Mouse (Mus musculus) urinary bladder, postnatal 36 days (tissue): Measurements from ENCODE around the gene Aunip.

ENCODE experiments used
- DNase-seq, 2 experiments: peaks; one replicate each; pipeline ENCODE4 v3.0.0; 2022; ENCODE audit warnings: low spot score in 2 of 2, mixed read lengths in 1 of 2

Gene Aunip

DNA sequence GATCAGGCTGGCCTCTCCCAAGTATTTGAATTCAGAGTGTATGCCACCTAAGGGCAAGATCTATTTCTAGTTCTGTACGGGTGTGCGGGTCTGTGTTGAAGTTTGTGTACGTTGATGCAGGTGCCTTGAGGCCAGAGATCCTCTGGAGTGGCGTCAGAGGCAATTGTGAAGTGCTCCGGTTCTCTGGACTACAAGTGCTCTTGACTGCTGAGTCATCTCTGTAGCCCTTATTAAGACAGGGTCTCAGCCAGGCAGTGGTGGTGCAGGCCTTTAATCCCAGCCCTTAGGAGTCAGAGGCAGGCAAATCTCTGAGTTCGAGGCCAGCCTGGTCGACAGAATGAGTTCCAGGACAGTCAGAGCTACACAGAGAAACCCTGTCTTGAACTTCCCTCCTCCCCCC lies 4.8 kb downstream of the Aunip start:
- DNase-seq: no peak

DNA sequence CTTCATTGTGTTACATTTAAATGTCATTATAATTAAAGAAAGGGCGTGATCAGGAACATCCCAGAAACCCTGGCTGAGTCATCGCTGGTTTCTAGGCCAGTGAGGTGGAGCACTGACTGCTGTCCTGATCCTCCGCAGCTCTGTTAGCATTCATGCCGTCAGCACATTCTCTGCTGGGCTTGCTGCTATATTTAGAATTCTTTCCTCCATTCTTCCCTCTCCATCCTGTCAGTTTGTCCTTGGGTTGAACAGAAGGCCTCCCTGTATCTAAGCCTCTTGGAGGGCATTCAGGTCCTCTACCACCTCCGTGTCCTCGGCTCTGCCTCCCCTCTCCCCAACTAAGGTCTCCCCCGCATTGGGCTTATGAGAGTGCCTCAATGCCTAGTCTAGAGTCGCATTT lies 6.2 kb downstream of the Aunip start:
- no peak for DNase-seq

DNA sequence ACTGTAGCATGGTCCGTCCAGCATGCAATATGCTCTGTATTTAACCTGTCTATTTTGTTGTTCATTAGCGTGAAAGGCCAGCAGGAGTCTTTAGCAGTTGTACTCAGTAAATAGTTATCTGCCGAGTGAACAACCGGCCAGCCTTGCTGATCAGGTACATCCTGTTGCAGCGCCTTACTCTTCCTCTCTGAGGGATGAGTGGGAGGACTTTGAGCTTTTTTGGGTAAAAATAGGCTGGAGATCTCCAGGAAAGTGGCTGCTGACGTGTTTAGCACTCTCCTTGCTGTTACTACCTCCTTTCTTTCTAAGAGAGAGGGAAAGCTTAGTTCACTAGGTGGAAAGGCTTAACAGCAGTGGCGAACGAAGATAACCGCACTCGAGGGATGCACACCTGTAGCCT lies 6.9 kb downstream of the Aunip start:
- DNase-seq: no peak

DNA sequence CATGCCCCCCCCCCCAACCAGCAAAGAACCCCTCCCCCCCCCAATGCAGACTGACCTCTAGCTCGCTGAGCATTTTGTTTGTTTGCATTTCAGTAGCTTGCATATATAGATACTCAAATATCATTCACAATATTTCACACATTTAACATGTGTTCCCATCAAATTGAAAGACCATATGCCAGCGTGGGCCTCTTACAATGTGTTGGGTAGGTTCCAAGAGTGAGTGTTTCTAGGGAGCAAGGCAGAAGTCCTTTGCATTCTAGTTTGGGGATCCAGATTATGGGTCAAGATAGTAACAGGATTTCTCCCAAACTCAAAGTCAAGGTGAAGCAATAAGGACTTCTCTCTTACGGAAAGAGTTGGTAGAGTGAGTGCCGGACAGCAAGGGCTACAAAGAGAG lies 7.7 kb downstream of the Aunip start:
- DNase-seq: no peak

DNA sequence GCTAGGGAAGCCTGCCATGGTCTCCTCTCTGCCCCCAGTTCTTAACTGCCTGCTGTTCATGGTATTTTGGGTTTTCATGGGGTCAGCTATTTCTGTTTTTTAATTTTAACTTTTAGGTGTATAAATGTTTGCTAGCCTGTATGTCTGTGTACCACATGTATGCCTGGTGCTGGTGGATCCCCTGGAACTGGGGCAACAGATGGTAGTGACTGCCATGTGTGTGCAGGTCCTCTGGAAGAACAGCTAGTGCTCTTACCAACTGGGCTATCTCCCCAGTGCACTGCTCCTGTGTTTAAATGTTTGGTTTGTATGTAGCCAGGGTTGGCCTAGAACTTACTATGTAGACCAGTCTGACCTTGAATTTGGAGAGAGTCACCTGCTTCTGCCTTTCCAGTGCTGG lies 8.5 kb downstream of the Aunip start:
- DNase-seq: no peak

DNA sequence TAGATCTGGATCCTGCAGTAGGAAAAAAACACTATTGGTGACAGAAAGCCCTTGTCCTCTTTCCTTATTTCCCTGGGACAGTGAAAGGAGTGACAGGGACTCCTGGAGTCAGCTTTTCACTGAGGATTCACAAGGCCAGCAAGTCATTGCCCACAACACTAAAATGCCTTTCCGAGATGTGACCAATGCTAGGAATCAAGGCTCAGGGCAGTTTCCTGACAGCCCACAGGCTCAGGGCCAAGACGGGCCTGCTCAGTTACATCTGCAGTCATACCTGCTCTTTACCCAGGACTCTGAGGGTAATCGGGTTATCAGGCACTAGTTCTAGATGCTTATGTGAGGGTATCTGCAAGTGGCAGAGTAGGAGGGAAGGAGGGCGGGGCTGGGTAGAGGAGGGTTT lies 12.6 kb downstream of the Aunip start:
- DNase-seq: no peak

DNA sequence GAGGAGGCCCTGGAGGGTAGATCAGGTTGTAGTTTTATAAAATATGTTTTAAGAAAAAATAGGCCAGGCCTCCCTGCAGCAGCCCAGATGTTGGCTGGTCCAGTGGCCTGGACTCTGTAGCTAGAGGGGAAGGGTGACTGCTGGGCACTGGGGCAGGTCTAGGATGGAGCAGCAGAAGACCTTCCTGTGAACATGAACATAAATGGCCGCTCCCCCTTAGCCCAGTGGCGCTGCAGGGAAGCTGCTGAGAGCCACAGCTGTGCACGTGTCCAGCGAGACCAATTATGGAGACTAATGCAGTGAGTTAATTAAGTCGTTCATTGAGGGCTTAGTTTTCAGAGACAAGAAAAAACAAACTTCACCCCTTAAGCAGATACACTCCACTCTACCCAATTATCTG lies 15.0 kb downstream of the Aunip start:
- DNase-seq: no peak

DNA sequence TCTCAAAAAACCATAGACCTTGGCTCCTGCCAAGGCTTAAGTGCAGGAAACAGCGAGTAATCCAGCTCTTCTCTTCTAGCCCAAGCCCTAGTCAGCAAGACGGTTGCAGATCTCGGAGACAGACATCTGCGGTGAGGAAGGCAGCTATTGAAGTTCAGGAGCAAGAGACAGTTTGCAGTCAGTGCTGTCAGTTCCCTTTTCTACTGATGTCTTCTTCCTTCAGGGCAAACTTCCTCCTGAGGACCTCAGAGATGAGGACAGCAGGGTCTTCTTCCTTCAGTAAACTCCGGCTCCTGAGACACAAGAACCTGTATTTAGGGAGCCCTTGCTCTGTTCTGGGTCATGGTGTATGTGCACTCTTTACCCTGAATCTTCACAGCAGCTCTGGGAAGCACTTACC lies 15.4 kb downstream of the Aunip start:
- DNase-seq: no peak

DNA sequence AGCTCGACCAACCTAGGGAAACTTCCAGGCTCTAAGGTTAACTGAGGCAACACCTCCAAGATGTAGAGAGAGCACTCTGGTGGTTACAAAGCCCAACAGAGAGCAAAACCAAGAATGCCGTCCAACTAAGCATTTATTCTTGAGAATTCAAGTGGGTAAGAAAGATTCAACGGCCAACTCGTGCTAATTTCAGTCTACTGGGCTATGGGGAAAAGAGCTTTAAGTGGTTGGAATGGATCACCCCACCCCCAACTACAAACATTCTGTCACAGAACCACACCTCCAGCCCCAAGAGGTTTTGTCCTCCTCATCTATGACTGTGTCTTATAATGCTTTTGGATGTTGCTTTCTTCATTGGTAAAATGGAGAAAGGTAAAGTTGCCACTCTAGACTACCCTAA lies 22.1 kb downstream of the Aunip start:
- DNase-seq: no peak

DNA sequence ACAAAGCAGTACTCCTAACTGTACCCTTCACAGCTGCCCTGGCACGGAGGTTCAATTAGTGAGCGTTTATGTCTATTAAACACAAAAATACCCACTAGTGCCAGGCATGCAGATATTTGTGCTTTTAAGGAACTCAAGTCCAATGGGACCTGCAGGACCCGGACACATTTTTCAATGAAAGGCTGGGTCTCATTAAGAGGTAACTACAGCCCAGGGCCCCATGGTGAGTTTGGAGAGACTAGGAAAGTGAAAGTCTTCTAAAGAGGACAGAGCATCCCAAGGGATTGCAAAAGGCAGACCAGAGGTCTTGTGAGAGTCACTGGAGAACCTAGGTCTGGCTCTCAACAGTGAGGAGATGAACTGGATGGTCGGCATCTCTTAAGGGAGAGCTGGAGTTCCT lies 22.6 kb downstream of the Aunip start:
- DNase-seq: no peak

DNA sequence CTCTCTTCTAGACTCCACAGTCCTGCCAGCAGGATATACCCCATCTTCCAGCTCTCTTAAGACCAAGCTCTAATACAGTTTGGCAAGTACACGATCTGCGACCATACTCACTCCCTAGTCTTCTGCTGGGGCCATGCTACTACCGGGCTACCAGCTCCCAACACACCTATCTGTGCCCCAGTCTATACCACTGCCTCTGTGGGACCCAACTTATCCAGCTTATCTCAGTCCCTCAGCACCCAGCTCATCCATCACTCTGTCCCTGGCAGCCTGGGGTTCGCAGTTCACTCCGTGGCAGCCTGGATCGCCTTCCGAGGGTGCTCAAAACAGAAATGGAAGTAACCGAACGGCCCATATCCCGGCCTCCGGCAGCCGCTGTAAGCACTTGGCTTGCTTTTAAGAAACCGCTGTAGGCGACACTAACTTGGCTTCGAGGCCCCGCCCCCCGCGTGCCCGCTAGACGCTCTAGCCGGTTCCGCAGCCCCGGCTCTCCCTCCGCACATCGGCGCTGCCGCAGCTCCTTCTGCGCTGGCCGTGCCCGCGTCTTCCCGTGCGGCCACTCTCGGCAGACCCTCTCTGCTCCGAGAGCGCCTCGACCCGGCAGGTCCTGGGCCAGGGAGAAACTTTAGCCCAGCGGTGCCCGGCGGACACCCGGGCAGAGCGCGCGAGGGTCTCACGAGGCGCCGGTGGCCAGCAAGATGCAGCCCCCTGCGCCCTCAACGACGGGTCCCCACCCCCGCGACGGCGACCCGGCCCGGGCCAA lies 23.5 kb downstream of the Aunip start:
- peak; percentile 53 to 73 for DNase-seq

DNA sequence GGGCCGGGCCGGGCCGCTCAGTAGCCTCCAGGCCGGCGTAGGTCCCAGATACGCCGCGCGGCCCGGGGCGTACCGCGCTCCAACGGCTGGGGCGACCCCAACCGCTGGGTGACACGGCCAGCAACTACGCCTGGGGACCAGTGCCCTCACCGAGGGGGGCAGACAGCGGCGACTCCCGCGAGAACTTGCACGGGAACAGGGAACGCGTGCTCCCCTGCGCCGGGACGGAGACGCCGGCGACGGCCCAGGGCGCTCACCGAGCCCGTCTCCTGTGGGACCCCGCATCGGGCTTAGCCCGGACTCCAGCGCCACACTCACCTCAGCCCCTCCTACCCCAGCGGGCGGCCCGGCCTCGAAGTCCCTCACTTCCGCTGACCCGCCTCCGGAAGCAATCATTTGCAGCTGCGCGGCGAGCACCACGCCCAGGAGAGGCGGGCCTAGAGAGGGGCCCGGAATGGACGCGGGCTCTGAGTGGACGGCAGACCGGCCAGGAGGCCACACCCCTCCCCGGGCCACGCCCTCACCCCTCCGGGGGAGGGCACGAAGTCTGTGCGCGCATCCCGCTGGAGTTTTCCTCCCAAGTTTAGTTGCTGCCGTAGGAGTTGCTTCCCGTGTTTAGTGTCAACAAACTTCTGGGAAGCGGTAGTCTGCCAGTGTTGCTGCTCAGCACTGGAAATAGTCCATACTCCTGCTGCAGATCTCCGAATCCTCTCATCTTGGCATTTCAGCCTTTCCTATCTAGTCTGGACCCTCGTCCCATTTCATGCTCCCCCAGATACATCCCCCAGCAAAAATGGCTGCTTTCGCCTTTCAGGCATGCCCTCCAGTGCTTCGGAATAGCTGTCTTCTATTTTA lies 24.4 kb downstream of the Aunip start, which contains the start of gene Mtfr1l:
TSS of gene Mtfr1l (minus strand) at position 456 of the 855 bp plus-strand sequence.
- peak; percentile 96 to 98 for DNase-seq

DNA sequence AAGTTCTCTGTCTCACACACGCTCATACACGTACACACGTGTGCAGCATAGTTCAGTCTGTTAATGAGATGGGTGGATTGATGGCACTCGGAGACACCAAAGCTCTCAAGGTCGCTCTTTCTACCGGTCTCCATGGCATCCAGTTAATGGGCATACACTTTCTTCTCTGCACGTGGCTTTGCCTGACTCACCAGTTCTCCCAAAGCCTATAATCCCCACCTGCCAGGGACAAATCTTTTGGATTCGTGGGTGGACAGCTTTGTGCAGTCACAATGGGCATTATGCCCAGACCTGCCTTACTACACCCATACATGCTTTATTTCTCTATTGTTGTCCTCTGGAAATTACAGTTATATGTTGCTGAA lies 25.0 kb downstream of the Aunip start:
- no peak for DNase-seq

DNA sequence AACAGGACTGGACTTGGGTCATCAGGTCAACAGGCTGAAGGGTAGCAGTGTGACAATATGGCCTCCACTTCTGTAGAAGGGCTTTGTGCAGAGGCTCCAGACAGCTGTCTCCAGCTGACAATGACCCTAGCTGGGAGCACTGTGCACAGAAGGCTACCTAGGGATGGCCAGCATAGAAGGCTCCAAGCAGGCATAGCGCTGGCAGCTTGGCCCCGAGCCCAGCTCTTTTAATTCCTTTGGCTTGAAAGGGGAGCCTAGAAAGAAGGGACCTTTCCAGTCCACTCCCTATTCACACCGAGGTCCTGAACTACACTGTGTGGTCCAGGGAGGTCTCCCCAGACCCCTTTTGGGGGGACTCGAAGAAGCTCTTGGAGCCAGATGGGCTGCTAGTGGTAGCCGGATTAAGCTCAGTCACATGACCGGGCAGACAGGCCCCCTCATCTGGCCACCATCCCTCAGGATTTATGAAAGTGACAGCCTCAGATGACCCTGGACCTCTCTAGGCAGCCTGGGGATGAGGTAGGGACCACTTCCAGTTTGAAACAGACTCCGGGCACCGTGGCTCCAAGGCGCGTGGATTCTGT lies 28.3 kb downstream of the Aunip start:
- DNase-seq: no peak

DNA sequence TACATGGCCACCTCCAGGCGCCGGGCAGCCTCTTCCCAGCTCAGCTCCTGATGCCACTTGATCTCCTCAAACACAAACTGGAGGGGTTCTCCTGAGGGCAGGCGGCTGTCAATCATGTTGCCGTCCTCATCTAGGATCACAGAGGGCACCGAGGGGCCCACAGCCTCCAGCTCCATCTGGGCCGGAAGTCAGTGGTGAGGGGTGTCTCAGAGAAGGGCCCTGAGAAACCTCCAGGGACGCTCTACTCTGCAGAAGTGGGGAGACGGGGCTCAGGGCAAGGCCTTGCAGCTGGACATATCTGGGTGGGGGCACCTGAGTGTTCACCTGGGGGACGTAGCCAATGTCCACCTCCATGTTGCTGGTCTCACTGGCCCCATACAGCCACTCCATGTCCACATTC lies 31.9 kb downstream of the Aunip start:
- DNase-seq: no peak

DNA sequence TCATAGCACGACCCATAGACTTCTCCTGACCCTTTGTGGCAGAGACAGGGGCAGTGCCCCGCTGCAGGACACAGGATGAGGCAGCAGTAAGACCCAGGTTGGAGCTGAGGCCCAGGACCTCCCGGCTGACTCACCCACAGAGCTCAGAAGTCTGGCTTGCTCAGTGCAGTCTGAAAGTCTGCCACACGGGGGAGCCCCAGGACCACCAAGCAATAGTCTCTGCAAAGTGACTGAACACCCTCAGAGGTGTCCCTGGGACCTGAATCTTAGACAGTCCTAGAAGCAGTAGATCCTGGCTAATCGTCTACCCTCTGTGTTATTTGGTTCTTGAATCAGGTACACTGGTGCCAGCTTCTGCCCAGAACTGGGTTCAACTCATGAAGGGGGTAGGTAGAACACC lies 32.5 kb downstream of the Aunip start:
- DNase-seq: peak; percentile 93 to 95

DNA sequence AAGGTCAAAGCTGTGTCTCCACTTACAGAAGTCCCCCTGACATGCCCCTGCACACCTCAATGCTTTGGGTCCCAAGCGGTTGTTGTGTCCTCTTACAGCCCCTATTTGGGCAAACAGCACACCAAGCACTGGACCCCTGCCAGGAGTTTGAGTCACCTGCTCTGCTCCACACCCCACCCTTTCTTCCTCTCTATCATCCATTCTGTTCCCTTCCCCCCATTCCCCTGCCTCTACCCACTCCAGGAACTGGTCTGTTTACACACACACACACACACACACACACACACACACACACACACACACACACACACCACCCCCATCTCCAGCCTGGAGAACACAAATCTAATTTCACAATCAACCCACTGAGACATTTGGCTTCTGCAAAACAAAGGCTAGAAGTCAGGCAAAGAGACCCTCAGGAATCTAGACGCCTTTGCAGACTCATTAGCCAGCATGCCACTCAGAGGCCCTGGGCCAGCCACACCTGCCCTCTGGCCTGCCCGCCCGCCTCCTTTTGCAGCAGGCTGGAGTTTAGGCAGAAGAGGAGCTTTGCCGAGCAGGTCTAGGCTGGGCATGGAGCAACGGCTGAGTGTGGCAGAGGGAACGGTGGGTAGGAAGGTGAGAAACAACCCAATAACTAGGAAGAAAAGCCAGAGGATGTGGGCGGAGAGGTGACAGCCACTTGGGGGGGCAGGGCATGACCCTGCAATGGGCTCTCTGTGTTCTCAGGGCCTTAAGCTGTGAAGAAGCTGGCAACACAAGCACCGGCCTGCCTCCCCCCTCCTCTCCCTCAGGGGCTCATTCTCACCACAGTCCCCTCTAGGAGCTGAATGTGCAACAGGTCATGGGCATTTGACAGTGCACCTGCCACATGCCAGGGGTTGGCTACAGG lies 36.3 kb downstream of the Aunip start:
- DNase-seq: peak; percentile 53 to 67

DNA sequence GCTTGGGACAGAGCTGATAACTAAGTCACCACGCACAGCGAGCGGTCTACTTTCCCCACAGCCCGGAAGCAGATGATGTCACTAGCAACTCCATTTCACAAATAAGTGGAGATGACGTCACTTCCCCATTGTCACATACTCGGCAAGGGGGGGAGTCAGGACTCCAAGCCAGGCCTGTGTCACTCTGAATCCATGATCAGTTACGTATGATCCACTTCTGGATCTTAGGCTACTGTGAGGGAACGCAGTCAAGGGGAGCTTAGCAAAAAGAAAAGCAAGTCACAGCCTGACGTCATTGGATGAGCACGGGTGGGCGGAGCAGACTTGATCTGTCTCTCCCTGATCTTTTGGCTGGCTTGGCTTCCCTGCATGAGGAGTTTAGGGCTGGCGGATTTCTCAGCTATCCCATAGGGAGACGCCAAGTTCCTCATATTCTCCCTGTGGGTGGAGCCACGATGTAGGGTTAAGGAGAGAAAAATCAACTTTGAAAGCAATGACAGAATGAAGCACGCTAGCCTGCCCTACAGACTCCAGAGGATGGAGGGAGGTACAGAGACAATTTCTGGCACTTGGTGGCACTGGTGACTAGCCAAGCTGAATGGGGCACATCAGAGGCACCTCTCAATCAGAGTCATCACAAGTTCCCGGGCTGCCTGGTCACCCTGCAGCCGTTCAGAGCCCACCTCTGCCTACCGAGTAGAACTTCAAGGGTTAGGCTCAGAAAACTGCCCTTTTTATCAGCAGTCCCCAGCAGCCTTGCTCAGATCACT lies 37.6 kb downstream of the Aunip start:
- peak in 1 of 2 experiments; percentile 39 for DNase-seq

DNA sequence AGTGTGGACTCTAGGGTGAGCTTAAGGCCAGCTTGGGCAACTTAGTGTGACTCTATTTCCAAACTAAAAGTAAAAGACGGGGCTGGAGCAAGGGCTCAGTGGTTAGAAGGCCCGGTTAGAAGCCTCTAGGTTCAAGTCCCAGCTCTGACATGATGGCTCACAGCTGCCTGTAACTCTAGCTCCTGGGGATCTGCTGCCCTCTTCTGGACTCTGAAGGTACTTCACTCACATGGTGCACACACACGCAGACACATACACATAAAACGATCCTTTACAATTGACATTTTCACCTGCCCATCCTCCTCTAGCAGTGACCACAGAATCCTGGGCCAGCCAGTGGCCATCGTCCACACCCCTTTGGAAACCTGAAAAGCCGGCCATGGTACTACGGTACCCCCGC lies 39.1 kb downstream of the Aunip start:
- DNase-seq: no peak

DNA sequence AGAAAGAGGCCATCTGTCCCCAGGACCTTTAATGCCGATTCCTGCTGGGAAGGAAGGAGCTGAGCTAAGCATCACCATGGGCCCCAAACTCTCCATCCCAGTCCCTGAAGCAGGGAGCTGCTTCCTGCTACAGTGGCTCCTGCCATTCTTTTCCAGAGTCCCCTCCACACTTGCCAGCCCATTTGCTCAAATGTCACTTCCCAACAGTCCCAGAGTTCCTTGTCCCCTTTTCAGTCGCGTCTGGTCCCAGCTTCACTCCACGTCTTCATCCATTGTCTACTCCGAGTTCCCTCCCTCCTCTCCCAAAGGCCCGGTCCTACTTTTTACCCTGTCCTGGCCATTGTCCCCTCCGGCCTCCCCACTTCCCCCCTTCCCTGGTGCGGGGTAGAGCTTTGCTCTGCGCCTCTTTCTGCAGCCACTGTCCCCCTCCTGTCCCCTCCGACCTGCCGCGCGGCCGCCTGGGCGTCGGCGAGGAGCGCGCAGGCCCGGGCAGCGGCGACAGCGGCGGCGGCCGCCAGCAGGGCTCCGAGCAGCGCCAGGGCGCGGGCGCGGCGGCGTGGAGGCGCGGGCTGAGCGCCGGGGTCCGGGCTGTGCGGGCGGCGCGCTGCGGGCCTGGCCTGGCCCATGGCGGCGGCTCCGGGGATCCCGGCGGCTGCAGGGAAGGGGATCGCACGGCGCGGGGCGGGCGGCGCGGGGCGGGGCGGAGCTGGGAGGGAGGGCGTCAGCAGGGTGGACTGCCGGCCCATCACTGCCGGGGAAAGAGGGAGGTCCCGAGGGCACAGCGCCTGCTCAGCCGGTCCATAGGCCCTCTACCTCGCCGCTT lies 40.9 kb downstream of the Aunip start, which contains the start of gene Selenon:
TSS of gene Selenon (minus strand) at position 673 of the 823 bp plus-strand sequence.
- peak; percentile 43 to 71 for DNase-seq
